Mouse (Mus musculus): ENCODE data around the gene Ost4. TPM values are rescaled to one million over a fixed set of nuclear protein-coding genes. Genes with fewer than 3 reads are reported as not detected.
A peak's percentile ranks its signal among the peaks of the same experiment; 100 is the strongest.

Ost4 gene
- polyA plus RNA-seq, 1 experiment from 2014 or later, result 465 TPM

- 49% methylated on average over 15 of the region's 15 CpGs for WGBS
- no peak for ATAC-seq (ENCODE audit: insufficient read depth, low FRiP score)
These were observed 43.3 kb downstream of the Ost4 start for GRCm38 (mm10) chr5:30864322-30864721.

GRCm38 (mm10) chr5:30863852-30864251 is 43.7 kb downstream of the Ost4 start:
- 48% methylated on average over 4 of the region's 4 CpGs for WGBS
- ATAC-seq (ENCODE audit: insufficient read depth, low FRiP score), result peak; percentile 63
- H3K9me3 ChIP-seq (replicated peaks; ENCODE audit: control insufficient read depth, low read length), result no peaks in the 10 kb centered on the region
- H3K4me3 ChIP-seq (replicated peaks; ENCODE audit: low read length), result no peak overlapping the region
- no peaks in the 10 kb centered on the region for H3K27me3 ChIP-seq (ENCODE audit: control insufficient read depth, insufficient read depth, low read length)
- no peak overlapping the region for H3K4me2 ChIP-seq (ENCODE audit: low read depth, low read length)
- no peak overlapping the region for H3K27ac ChIP-seq (ENCODE audit: low read length)
- 0 out of 2 replicates have a peak overlapping the region, but pooled peaks have one; percentile 13 for H3K9ac ChIP-seq (ENCODE audit: low read length)
- H3K4me1 ChIP-seq (ENCODE audit: control insufficient read depth, insufficient read depth, low read length), result 0 out of 2 replicates have a peak, but pooled peaks cover 4% of the 10 kb centered on the region
- H3K36me3 ChIP-seq (ENCODE audit: control insufficient read depth, insufficient read depth, low read length), result no peaks in the 10 kb centered on the region

More at GRCm38 (mm10) chr5:30864322-30864721, 43.3 kb downstream of the Ost4 start:
- Histone ChIP-seq H3K36me3 (ENCODE audit: control insufficient read depth, insufficient read depth, low read length) (no peaks in the 10 kb centered on the region), H3K4me2 (ENCODE audit: low read depth, low read length) (no peak overlapping the region), H3K4me1 (ENCODE audit: control insufficient read depth, insufficient read depth, low read length) (0 out of 2 replicates have a peak, but pooled peaks cover 4% of the 10 kb centered on the region), H3K9ac (ENCODE audit: low read length) (no peak overlapping the region), H3K9me3 (replicated peaks; ENCODE audit: control insufficient read depth, low read length) (no peaks in the 10 kb centered on the region), H3K4me3 (replicated peaks; ENCODE audit: low read length) (no peak overlapping the region), H3K27ac (ENCODE audit: low read length) (no peak overlapping the region), H3K27me3 (ENCODE audit: control insufficient read depth, insufficient read depth, low read length) (no peaks in the 10 kb centered on the region)

- Histone ChIP-seq H3K9ac (ENCODE audit: low read length) (no peak overlapping the region), H3K9me3 (replicated peaks; ENCODE audit: control insufficient read depth, low read length) (no peaks in the 10 kb centered on the region), H3K36me3 (ENCODE audit: control insufficient read depth, insufficient read depth, low read length) (no peaks in the 10 kb centered on the region), H3K4me1 (ENCODE audit: control insufficient read depth, insufficient read depth, low read length) (no peaks in the 10 kb centered on the region), H3K4me3 (replicated peaks; ENCODE audit: low read length) (no peak overlapping the region), H3K27me3 (ENCODE audit: control insufficient read depth, insufficient read depth, low read length) (no peaks in the 10 kb centered on the region), H3K4me2 (ENCODE audit: low read depth, low read length) (no peak overlapping the region), H3K27ac (ENCODE audit: low read length) (no peak overlapping the region)
- WGBS, result 93% methylated on average over 2 of the region's 2 CpGs
- ATAC-seq (ENCODE audit: insufficient read depth, low FRiP score), result peak; percentile 10; the same call in 1 of the 2 replicates
These were observed 51.5 kb downstream of the Ost4 start for GRCm38 (mm10) chr5:30856124-30856523.

Other genes starting within 250 kb of the Ost4 start
- 161 and 175 TPM in 2 replicates for gene Cenpa, start 241.0 kb downstream of the Ost4 start, polyA plus RNA-seq (2015; fragmentation: Nextera tagmentation; extraction: Ambion mirVana)
- 6.8 and 7.2 TPM in 2 replicates for gene Dpysl5, start 196.2 kb downstream of the Ost4 start, polyA plus RNA-seq (2015; fragmentation: Nextera tagmentation; extraction: Ambion mirVana)
- gene Mapre3, start 93.1 kb downstream of the Ost4 start, polyA plus RNA-seq (2015; fragmentation: Nextera tagmentation; extraction: Ambion mirVana), result 15.1 and 20.0 TPM in 2 replicates
- 85.7 and 93.7 TPM in 2 replicates for gene Tmem214, start 39.8 kb downstream of the Ost4 start, polyA plus RNA-seq (2015; fragmentation: Nextera tagmentation; extraction: Ambion mirVana)
- gene Agbl5, start 19.1 kb downstream of the Ost4 start, polyA plus RNA-seq (2015; fragmentation: Nextera tagmentation; extraction: Ambion mirVana), result 16.7 and 18.4 TPM in 2 replicates
- 245 and 257 TPM in 2 replicates for gene Emilin1, start 5.6 kb upstream of the Ost4 start, polyA plus RNA-seq (2015; fragmentation: Nextera tagmentation; extraction: Ambion mirVana)
- gene Khk, start 13.6 kb upstream of the Ost4 start, polyA plus RNA-seq (2015; fragmentation: Nextera tagmentation; extraction: Ambion mirVana), result 28.8 and 31.8 TPM in 2 replicates
- gene Cgref1, start 37.8 kb upstream of the Ost4 start, polyA plus RNA-seq (2015; fragmentation: Nextera tagmentation; extraction: Ambion mirVana), result 12.3 and 14.3 TPM in 2 replicates
- gene Preb, start 52.6 kb upstream of the Ost4 start, polyA plus RNA-seq (2015; fragmentation: Nextera tagmentation; extraction: Ambion mirVana), result 131 and 154 TPM in 2 replicates
- gene Tcf23, start 60.9 kb upstream of the Ost4 start, polyA plus RNA-seq (2015; fragmentation: Nextera tagmentation; extraction: Ambion mirVana), result 0.99 and 1.1 TPM in 2 replicates
- 163 and 167 TPM in 2 replicates for gene Atraid, start 140.5 kb upstream of the Ost4 start, polyA plus RNA-seq (2015; fragmentation: Nextera tagmentation; extraction: Ambion mirVana)
- 9.5 and 10.3 TPM in 2 replicates for gene Slc5a6, start 141.1 kb upstream of the Ost4 start, polyA plus RNA-seq (2015; fragmentation: Nextera tagmentation; extraction: Ambion mirVana)
- 26.0 and 26.8 TPM in 2 replicates for gene Cad, start 147.0 kb upstream of the Ost4 start, polyA plus RNA-seq (2015; fragmentation: Nextera tagmentation; extraction: Ambion mirVana)
- gene Dnajc5g, start 198.5 kb upstream of the Ost4 start, polyA plus RNA-seq (2015; fragmentation: Nextera tagmentation; extraction: Ambion mirVana), result not detected in 2 replicates
- 0.25 and 0.30 TPM in 2 replicates for gene Slc30a3, start 200.4 kb upstream of the Ost4 start, polyA plus RNA-seq (2015; fragmentation: Nextera tagmentation; extraction: Ambion mirVana)
- gene Trim54, start 208.9 kb upstream of the Ost4 start, polyA plus RNA-seq (2015; fragmentation: Nextera tagmentation; extraction: Ambion mirVana), result 5.9 TPM in 1 of 2 replicates, not detected in the other
- not detected in 2 replicates for gene Ucn, start 231.0 kb upstream of the Ost4 start, polyA plus RNA-seq (2015; fragmentation: Nextera tagmentation; extraction: Ambion mirVana)
- 61.7 and 63.8 TPM in 2 replicates for gene Mpv17, start 246.5 kb upstream of the Ost4 start, polyA plus RNA-seq (2015; fragmentation: Nextera tagmentation; extraction: Ambion mirVana)